Mouse (Mus musculus) right cerebral cortex, postnatal 25 days (tissue): Measurements from ENCODE around the gene Efs.

Experiments used
- DNase-seq: peaks from one replicate; pipeline ENCODE4 v3.0.0; 2022

Gene Efs

GRCm38 (mm10) chr14:54920076-54920685 is 5.7 kb downstream of the Efs start:
- no peak for DNase-seq

GRCm38 (mm10) chr14:54913343-54913742 is 12.6 kb downstream of the Efs start:
- DNase-seq = no peak

GRCm38 (mm10) chr14:54912886-54913285 is 13.0 kb downstream of the Efs start, which contains the start of gene Slc22a17:
TSS of gene Slc22a17 (minus strand) at chr14:54913132.
- DNase-seq = peak; percentile 84

GRCm38 (mm10) chr14:54912109-54912850 is 13.6 kb downstream of the Efs start:
- DNase-seq = peak; percentile 40

GRCm38 (mm10) chr14:54908682-54909081 is 17.2 kb downstream of the Efs start:
- no peak for DNase-seq

GRCm38 (mm10) chr14:54903641-54904040 is 22.3 kb downstream of the Efs start:
- no peak for DNase-seq

GRCm38 (mm10) chr14:54900383-54900782 is 25.5 kb downstream of the Efs start:
- DNase-seq = peak; percentile 53

- no peak for DNase-seq
Observed at GRCm38 (mm10) chr14:54897445-54897844, 28.5 kb downstream of the Efs start.

GRCm38 (mm10) chr14:54894296-54895151 is 31.4 kb downstream of the Efs start:
- no peak for DNase-seq

GRCm38 (mm10) chr14:54893651-54894181 is 32.2 kb downstream of the Efs start:
- peak; percentile 99 for DNase-seq

GRCm38 (mm10) chr14:54892200-54892599 is 33.7 kb downstream of the Efs start, which contains the start of gene Pabpn1:
TSS of gene Pabpn1 (plus strand) at chr14:54892500.
- no peak for DNase-seq

- no peak for DNase-seq
Observed at GRCm38 (mm10) chr14:54885309-54885708, 40.6 kb downstream of the Efs start.

GRCm38 (mm10) chr14:54884022-54884712 is 41.8 kb downstream of the Efs start:
- DNase-seq = no peak

- DNase-seq = peak; percentile 70
Observed at GRCm38 (mm10) chr14:54883154-54884021, 42.5 kb downstream of the Efs start, which contains the start of the genes Bcl2l2 and Gm20521. TSS of gene Bcl2l2 (plus strand) at chr14:54883377. TSS of gene Gm20521 (plus strand) at chr14:54883441.

GRCm38 (mm10) chr14:54877048-54877715 is 48.7 kb downstream of the Efs start, which contains the start of gene Ppp1r3e:
TSS of gene Ppp1r3e (minus strand) at chr14:54877550.
- peak; percentile 79 for DNase-seq

- peak; percentile 94 for DNase-seq
Observed at GRCm38 (mm10) chr14:54876539-54877047, 49.3 kb downstream of the Efs start.

- no peak for DNase-seq
Observed at GRCm38 (mm10) chr14:54875844-54876538, 49.9 kb downstream of the Efs start.

GRCm38 (mm10) chr14:54874165-54874564 is 51.8 kb downstream of the Efs start:
- DNase-seq = no peak

GRCm38 (mm10) chr14:54870861-54871260 is 55.1 kb downstream of the Efs start, which contains the start of gene Homez:
TSS of gene Homez (minus strand) at chr14:54870961.
- DNase-seq = no peak

GRCm38 (mm10) chr14:54868026-54868425 is 57.9 kb downstream of the Efs start:
- no peak for DNase-seq
